Mouse (Mus musculus): Measurements from ENCODE around the gene Parp8.

Parp8 gene

DNA sequence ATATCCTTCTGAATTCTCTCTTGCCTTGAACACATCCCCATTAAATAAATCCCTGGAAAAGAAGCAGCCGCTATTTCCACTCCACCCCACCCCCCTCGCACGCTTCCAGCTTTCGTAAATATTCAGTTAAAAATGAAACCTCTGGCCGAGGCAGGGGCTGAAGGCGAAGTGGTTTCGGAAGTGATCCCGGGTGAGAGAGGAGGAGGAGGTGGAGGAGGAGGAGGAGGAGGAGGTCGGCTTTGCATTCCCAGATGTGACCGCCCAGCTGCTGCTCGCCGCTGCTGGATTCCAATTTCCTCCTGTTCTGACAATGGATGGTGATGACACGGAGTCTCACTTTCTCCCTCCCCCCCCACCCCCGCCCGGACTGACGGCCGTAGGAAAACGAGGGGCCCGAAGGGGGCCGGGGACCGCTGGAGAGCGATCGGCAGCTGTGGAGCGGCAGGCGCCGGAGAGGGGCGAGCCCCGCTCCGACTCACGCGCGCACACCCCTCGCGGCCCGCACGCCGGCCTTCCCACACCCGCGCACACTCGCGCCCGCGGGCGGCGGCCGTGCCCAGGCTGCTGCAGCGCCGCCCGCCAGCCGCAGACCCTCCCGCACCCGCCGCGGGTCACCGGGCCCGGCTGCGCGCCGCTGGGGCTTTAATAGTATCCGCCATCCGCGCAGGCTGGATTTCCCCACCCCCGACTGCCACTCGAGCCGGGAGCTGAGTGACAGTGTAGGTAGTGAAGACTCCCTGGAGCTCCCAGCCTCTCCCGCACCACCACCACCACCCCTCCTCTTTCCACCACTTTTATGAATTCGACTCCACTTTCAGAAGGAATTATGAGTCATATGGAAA is at the start of gene Parp8:
TSS of gene Parp8 (minus strand) at position 312 of the 842 bp plus-strand sequence.
- no peak for DNase-seq (ENCODE audit: low spot score)

DNA sequence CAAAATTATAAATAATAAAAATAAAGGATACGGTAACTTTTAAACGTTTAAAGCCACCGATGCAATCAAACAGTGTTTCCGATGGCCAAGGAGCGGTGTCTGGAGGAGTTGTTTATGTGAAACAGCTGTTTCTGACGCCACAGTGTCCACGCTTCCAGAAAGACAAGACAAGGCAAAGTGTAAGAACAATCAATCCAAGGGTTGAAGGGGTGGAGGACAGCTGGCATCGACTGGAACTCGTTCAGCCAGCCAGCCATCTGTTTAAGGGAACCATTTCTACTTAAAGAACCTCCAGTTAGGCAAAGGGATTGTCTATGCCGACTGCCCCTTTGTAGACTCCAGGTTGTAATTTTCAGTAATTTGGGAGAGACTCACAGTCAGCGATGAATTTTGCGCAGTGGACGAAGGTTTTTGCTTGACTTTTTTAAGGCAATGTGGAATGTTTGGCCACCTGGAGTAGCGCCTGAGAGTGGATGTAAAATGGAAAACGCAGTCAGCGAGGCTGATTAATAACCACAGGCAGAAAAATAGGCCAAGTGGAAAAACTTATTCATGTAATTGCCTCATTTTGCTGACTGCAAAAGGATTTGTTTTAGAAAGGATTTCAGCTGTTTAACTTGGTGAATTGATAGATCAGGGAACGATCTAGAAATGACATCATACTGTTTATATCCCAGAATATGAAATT is 37.4 kb upstream of the Parp8 start:
- no peak for DNase-seq (ENCODE audit: low spot score)

DNA sequence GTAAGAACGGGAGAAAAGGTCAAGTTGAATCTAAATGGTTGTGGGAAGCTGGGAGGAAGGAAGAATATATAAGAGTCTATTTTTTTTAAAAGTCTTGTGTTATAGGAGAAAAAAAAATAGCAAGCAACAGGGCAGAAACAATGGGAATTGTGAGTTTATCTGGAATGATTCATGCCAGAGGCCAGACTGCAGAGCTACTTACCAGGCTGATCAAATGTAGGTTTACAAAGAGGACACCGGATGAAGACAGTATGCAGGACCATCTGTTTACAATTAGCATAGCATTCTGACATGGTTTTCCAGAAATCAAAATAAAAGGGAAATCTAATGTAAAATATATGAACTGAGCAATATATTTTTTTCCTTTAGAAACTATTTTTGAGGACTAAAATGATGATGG is 31.1 kb upstream of the Parp8 start:
- DNase-seq (ENCODE audit: low spot score), result no peak

DNA sequence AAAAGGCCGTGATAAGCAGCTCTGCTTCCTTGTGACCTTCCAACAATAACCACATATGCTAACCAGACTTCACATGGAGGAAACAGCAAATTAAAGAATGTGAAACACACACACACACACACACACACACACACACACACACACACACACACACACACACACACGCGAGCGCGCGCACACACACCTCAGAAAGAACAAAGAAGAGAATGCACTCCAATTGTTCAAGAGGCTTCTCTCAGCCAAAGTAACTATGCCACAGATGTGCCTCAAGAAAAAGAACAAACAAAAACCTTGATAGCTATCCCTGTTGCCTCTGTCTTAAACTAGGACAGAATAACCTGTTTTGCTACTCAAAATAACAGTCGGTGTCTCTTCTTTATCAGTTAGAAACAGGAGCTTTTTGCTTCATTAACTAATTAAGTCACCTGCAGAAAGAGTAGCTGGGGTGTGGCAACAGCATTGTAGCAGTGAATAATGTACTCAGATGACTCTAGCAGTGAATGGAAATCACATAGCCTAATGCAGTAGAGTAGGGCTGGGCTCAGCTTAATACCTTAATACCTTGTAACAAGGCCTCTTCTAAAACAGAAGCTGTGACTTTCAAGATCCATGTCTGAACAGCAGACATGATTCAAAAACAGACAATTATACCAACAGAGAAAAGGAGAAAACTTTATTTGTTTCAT is 29.6 kb upstream of the Parp8 start:
- no peak for DNase-seq (ENCODE audit: low spot score)

DNA sequence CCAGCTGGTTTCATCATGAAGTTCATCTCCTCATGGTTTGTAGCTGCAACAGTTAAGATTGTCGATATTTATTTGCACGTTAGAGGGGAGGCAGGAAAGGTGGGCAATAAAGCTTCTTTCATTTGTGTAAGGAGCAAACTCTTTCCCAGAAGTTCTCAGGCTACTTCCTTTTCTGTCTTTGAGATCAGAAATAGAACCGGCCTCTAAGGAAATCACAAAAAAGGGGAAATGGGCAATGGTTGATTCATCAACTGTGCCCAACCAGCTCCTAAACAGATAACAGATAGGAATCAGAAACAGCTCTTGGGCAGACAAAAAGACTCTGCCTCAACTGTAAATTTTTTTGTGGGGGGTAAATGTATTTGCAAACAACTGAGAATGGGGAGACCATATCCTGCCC is 27.4 kb upstream of the Parp8 start:
- DNase-seq (ENCODE audit: low spot score), result no peak

DNA sequence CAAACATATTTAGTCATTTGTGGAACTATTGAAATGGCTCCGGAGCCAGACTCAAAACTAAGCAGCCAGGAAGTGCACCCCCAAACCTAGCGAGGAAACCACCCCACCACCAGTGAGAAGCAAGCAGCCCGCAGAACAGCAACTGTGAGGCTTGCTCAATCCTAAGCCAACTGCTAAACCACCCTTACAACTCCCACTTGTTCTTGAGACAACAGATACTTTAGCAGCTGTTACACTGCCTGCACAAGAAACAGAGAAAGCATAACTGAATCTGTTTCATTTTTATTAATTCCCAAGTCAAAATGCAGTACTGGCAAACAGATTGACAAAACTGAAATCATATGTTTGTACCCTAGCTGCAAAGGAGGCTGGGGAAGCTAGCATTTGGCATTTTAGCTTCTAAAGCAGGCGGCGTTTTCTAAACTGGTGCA is 23.2 kb upstream of the Parp8 start:
- no peak for DNase-seq (ENCODE audit: low spot score)

DNA sequence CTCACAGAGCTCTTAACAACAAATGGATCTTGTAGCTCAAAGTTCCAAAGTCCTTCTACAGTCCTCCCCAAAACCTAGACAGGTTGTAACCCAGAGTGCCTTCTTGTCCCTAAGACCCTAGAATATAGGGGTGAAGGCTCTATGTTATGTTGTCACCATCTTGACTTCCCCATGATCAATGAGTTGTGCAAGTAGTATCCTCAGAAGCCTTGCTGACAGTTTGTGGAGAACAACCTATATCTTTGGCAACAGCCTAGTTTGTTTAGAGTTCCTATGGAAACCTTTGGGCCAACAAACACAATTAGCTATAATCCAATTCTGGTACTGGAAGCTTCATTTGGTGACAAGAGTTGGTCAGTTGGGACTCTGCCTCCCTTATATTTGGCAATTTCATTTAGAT is 18.2 kb upstream of the Parp8 start:
- no peak for DNase-seq (ENCODE audit: low spot score)

DNA sequence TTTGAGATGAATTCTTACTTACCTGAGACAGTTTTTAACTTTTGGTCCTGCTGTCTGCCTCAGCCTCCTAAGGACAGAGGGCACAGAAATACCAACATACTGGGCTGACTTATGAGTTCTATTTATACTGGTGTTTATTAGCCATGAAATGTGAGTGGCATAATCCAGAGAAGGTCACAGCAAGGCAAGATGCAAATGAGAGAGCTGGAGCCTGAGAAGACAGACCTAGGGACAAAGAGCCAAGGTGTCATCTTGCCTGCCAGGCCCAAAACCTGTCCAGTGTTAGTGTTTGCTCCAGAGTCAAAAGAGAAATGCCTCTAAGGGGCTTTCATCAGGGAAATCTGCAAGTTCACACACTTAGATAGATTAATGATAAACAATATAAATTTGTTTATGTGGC is 15.7 kb upstream of the Parp8 start:
- DNase-seq (ENCODE audit: low spot score), result no peak

DNA sequence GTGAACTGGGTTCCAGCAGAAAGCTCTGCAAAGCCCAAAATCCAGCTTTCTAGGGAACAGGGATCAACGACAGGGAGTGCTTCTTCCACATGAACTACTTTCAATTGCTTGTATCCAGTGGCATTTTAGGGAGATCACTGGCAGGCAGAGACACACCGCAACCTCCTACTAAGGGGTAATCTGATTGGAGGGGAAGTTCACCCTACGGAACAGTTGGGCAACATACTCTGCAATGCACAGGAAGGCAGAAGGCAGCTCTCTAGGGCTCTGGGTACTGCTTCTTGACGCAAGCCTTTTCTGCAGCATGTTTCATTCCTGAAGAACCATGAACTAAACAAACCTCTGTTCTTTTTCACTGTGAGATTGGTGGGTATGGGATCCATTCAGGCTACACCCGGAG is 10.9 kb upstream of the Parp8 start:
- no peak for DNase-seq (ENCODE audit: low spot score)

DNA sequence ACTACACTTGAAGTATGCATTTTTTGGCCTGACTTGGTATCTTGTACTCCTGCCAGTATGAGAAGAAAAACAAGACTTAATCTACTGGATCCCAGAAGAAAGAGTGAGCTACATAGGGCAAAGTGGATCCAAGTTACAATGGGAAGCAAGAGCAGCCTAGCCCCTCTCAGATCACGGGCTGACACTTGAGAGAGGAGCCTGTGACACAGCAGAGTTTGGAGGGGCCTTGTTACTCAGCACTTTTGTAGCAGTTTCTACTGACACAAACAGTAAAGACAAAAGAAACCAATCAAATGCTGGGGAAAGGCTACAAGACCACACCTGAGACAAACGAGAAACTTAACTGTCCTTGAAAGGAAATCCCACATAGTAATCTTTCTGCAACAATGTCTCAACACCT is 9.8 kb upstream of the Parp8 start:
- DNase-seq (ENCODE audit: low spot score), result no peak

DNA sequence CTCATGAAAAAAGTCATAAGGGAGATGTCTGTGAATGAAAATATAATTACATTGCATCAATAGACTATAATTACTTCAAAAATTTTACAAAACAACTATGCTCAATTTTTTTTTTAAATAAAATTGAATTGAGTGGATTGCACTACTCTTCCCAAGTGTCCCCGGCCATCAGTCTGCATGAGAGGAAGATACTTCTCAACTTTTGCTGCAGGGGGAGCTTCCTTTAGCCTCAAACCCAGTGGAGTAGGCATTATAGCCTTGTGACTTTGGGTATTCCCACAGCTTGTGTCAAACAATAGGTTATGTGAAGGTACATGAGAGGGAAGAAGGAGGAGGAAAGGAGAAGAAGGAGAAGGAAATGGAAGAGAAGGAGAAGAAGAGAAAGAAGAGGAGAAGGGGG is 9.3 kb upstream of the Parp8 start:
- DNase-seq (ENCODE audit: low spot score), result no peak

DNA sequence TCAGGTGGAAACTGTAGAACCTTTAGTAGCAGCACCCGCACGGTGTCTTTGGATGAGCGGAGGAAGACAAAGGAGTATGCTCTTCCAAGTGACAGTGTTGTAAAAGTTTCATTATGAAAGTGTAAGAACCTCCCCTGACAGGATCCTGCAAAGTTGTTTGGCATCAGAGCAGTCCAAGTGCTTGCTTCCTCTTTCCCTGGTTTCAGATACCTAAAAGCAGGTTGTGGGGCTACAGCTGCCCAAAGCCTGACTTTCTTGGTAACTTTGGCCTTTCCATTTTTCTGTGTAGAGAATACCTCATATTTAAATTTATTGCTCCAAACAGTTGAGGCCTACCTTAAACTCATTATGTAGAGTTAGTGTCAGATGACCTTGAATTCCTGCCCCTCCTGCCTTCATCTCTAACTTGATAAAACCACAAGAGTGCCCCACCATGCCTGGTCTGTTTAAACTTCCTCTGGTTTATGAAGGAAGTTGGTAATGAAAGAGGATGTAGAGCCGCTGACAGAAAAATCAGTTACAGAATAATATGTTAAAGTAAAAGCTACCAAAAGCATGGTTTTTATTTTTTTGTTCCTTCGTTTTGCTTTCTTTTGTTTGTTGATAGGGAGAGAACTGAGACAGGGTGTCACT is 8.5 kb upstream of the Parp8 start:
- no peak for DNase-seq (ENCODE audit: low spot score)

DNA sequence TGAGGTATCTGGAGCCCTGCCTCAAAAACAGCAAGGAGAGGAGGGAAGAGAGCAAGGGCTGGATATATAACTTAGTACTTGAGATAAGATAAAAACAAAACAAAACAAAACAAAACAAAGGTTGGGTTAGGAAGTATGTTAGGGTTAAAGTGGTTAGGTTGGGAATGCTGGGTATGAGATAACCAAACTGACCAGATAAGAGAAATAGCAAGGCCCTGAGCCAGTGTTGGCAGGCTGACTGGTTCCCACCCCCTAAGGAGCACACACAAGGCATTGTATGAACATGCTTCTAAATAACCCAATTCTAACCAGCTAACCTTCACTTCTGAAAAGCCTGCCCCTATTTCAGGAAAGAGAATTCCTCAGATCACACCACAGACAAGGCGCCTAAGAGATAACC is 7.1 kb upstream of the Parp8 start:
- DNase-seq (ENCODE audit: low spot score), result no peak

DNA sequence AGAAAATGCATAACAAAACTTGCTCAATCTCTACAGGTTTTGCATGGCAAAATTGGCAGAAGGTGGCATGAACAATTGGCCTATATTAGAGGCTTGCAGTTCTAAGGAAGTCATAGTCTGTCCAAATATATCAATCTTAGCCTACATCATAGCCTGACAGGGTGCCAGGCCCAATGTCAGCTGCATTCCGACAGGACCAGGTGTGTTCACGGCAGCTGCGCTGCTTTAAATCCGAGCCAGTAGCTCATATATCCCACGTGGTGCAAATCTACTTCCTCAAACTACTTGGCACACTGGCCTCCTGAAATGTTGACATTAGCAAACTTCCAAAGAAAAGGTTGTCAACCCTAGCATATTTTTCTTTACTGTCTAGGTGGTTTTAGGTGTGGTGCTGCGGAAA is 6.2 kb upstream of the Parp8 start:
- DNase-seq (ENCODE audit: low spot score), result no peak

DNA sequence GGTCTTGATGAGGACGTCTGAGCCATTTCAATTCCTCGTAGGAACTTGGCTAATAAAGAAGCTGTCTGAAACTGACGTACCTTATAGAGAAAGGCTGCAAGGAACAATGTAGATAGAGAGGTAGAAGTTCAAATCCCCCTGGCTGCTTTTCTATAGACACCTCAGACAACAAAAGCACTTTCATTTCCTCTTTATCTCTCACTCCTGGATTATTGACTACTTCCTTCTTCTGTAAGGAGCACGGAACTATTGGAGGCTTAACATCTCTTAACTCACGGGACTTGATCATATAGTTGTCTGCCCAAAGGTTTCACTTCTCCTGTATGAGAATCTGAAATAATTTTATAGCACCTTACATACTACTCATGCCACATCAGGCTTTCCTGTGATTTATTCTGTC is 2.9 kb upstream of the Parp8 start:
- no peak for DNase-seq (ENCODE audit: low spot score)

DNA sequence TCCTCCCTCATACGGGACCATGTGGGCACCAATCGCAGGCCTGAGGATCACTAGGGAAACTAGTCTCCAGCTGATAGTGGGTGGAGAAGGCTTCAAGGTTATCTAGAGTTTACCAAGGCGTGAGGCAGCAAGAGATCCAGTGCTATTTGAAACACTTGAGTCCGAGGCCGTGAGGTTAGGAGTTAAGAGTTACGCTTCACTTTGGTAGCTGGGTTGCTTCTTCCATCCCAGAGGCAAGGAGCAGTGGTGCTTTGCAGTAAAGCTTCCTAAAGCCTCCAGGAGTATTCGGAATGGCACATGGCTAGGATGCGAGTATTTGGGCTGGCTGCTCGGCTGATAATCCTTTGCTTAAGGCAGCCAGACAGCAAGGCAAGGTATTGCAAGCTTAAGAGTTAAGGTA is 2.0 kb upstream of the Parp8 start:
- DNase-seq (ENCODE audit: low spot score), result no peak

DNA sequence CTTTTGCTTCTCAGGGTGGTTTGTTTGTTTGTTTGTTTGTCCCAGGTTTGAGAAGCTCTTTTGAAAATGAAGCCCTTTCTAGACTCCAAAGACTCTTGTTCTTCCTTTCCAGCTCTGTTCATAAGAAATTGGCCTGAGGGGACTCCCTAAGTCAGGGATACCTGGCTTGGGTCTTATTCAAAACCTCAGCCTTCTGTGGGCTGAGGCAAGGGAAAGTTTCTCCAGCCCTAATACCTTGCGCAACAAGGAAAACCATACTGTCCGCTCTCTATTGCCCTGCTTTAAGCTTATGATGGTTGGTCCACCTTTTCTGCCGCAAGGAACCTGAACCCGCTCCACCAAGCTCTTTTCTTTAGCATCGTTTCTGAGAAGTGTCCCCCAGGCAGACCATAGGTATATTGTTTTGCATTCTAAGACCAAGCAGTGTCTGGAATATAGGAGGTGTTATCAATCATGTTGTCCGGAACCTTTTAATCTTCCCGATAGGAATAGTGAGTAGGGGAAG is 991 bp upstream of the Parp8 start:
- DNase-seq (ENCODE audit: low spot score), result no peak

DNA sequence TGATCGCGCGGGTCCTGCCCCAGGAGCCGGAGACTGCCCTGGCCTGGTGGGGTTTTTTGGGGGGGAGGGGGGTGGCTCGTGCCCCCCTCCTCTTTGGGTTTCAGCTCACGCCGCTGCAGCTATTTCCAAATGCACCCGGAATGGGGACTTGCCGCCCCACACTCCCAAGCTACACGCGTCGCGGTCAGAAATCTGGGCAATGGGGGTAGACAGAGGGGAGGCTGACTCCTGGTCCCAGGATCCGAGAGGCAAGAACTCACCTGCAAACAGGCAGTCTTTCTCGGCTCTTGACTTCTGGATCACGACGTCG is 466 bp downstream of the Parp8 start:
- no peak for DNase-seq (ENCODE audit: low spot score)

DNA sequence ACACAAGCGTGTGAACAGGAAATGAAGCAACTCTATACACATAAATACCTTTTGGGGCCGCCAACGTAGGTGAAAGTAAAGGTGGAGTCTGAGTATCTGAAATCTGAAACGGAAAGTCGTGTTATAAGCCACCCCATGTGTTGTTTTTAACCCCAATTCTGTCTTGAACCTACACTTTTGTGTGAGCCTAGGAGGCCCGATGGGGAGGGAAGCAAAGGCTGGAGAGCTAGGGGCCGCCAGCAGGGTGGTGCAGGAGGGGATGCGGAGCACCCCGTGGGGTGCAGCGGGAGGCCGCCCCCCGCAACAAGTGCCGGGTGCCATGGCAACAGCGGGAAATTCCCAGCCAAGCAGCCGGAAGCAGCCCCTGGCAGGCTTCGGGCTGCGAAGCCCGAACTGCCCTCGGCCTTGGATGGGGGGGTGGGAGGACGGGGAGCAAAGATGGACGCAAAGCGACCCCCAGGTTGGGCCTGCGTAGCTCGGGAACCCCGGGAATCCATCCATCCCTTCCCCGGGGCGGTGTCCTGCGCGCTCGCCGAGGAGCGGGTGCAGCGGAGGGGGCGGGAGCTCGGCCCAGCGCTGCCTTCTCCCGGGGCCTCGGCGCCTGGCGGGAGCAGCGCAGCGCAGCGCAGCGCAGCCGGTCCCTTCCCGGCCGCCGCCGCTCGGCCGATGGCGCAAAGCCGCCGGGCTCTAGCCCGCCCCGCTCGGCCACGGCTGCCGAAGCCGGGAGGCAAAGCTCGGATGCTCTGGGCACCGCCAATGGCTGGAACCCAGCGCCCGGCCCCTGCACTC is 1.0 kb downstream of the Parp8 start:
- no peak for DNase-seq (ENCODE audit: low spot score)

DNA sequence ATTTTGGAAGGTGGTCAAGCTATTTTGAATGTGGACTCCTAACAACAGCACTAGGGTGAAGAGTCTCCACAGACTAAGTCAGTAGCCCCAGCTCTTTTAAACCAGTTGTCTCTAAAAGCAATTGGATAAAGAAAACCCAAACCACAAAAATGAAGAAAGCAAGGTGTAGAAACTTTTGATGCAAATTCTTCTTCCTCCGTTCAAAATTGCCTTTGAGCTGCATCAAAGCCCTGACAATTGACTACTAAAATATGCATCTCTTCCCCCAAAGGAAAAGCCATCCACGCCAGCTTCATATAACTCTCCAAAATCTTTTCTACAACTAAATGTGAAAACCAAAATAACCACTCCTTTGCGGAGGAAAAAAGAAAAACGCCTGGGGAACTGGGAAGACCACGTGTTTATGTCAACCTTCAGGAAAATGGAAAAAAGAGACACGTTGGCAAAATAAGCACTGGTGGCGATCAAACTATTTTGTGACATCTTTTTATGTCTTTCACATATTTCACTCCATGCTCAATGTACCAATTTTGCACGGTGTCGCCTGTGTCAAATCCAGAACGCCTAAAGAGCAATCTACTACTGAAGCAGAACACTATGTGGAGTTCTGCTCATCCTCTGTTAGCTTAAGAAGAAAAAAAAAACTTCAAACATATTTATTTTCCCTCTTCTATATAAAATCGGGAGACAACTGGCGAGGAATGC is 1.8 kb downstream of the Parp8 start:
- no peak for DNase-seq (ENCODE audit: low spot score)

DNA sequence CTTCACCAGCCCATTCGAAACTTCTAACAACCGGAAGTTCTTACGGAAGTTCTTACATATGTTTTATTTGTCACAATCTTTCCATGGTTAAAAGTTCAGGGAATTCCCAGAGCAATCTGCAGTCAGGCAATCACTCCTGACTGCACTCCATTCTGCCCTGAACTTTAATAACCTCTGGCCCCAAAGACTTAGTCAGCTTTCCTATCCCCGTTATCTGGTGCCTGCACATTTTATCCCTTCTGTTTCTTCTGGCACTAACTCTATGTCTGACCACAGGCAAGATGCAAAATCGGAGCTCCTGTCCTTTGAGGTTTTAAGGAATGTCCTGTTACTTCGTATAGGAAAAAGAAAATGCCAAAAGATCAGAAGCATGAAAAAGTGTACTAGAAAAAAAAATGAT is 4.7 kb downstream of the Parp8 start:
- no peak for DNase-seq (ENCODE audit: low spot score)

Measured in urinary bladder, postnatal 10 days (tissue).